Mouse (Mus musculus) 416B (cell line): Measurements from ENCODE around the gene Pcgf2.
A peak's percentile ranks its signal among the peaks of the same experiment; 100 is the strongest.
"Not testable (repeated sequence)": the region's sequence is repeated elsewhere in the genome, so short reads cannot be mapped to it uniquely, and the experiment has no call there.

ENCODE experiments used
- DNase-seq: peaks from one replicate; pipeline ENCODE4 v3.0.0; 2011; ENCODE audit warnings: low read depth

The Pcgf2 gene

DNA sequence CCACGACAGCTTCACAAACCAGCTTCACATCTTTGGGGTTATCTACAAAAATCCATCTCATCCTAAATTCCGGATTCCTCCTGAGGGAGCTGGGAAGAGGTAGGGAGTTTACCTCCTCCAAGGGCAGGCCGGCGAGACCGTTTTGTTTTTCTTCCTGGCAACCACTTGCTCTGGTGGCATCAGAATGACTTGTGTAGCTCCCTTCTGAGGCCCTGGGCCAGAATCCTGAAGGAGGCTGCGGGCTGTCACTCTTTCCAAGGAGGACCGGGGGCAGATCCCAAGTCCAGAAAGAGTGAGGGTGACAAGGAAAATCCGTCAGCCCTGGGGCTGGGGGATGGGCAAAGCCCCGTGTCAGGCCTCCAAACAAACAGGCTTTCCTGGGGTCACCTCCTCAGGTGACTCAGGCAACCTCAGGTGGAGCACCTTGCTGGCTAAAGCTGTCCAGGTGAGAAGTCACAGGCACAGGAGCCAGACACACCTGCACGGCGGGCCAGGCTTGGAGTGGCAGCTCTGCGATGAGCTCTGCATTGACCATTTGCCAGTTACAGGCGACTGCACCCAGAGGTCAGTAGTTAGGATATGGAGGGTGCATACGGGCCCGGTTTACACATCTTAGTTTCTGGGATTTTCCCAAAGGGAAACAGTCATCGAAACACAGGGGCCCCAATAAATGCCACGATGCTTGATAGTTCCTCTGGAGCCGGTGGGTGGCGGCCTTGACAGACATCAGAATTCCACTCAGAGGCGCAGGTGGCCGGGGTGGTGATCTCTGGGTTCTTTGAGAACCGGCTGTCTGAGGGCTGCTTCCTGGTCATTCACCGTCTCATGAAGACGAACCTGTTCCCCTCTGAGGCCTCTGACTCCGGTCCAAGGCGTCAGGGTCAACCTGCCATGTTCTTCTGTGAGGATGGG is 17.3 kb upstream of the Pcgf2 start:
- no peak for DNase-seq

DNA sequence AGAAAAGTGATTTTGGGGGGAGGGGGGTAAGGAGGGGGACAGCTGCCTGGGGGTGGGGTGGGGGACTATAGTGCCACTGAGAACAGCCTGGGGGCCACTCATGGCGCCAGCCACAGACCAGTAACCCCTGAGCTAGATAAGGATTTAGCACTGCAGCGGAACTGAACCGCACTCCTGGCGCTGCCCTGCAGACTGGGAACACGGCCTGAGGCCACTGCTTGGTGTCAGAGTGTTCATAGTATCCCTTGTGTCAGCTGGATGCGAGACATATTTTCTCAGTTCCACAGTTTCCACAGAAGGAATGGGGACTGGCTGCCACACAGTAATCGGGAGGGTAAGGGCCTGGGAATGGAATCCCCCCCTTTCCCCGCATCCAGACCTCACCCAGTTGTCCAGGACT is 15.7 kb upstream of the Pcgf2 start:
- DNase-seq = no peak

DNA sequence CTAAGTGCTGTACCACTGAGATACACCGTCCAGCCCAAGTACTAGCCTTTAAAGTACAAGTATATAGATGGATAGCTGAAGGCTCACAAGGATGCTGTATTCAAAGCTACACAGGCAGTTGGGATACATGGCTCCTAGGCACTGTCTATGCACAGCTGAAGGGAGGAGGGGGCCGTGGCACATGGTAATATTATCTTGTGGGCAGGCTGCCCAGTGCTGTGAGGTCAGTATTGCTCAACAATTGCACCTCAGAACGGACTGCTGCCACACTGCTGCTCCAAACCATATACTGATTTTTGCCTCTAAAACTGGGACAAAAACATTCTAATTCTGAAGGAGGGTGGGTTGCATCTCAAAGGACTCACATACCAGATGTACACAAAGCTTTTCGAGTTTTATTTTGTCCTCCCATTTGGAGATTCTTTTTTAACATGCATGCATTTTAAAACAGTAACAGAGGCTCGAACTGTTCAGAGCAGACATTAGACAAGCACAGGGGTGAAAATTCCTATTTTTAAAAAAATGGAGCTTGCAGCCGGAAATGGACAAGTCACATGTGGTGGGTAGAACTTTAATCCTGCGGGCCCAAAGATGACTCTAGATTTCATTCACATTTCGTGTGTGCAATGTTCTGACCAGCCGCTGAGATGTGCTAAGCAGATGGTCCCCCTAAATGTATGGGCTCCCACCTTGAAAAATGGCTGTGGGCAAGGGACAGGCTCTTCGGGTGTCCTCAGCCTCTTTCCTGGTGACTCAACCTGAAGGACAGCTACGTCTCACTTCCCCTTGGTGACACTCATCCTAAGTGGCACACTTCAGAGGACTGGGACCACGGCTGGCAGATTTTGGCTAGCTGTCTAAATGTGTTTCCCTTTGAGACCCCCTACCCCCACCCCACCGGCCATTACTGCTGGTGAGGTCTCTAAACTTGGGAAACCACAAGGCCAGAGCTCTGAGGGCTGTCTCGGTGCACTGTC is 14.8 kb upstream of the Pcgf2 start:
- peak; percentile 89 for DNase-seq

DNA sequence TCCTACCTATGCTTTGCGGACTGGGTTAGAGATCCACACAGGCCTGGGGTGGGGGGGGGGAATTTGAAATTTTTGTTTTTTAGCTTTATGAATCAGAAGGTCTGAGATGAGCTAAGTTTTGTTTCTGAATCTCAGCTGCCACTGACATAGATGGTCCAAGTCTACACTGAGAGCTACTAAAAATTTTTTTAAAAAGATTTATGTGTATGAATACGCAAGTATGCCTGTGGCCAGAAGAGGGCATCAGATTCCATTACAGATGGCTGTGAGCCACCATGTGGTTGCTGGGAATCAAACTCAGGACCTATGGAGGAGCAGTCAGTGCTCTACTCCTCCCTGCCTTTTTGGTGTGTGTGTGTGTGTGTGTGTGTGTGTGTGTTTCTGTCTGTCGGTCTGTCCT is 14.1 kb upstream of the Pcgf2 start:
- peak; percentile 57 for DNase-seq

DNA sequence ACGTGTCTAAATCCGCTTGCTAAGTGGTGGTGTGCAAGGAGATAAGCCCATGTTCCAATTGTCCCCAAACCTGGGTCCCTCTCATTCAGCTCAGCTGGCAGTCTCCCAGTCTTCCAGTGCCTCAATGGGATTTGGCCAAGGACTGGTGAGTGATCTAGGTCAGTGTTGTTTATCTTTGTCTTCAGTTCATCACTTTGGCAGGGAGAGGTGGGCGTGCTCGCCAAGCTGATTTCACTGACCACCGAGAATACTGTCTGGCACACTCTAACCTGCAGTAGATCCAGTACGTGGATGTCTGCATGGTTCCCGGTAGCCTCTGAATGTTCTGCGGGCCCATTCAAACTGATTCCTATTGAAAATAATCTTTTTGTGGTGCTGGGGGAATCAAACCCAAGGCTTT is 13.6 kb upstream of the Pcgf2 start:
- DNase-seq = no peak

DNA sequence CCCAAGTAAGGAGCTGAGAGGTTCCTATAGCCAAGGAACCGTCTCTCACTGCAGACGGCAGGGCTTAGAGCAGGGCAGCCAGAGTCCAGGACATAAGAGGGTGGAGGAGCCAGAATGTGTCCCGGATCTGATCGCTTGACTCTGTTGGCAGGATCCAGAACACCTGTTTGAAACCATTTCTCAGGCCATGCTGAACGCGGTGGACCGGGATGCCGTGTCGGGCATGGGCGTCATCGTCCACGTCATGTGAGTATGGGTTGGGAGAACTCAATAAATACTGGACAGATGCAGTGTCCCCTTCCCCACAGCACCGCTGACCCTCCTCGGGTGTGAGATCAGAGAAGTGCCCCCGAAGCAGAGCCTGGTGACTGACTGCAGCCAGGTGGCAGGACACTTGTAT is 12.0 kb upstream of the Pcgf2 start:
- DNase-seq = no peak

DNA sequence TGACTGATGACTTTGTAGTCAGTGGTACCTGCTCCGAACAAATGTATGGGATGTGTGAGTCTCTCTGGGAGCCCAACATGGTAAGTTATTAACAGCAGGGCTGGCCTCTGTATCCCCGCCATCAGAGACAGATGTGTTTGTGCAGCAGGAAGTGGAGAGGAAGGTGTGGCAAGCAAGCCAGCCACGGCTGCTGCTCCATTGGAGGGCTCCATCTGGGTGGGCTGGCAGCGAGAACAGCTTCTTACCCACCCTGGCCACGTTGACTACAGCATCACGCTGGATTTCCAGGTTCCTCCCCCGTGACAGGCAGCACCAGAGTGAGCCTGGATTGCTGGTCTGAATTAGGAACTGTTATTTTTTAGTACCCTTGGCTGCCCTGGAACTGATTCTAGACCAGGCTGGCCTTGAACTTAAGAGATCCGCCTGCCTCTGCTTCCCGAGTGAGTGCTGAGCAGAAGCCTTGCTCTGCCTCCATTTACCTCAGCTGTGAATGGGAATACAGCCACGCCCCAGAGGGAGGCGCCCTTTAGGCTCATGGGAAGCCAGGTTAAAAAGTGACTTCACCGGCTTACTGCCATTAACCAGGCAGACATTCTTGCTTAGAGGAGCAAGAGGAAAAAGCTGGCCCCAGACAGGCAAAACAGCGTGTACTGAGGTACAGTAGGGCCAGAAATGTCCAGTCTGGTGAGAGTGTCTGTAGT is 11.1 kb upstream of the Pcgf2 start:
- peak; percentile 54 for DNase-seq

DNA sequence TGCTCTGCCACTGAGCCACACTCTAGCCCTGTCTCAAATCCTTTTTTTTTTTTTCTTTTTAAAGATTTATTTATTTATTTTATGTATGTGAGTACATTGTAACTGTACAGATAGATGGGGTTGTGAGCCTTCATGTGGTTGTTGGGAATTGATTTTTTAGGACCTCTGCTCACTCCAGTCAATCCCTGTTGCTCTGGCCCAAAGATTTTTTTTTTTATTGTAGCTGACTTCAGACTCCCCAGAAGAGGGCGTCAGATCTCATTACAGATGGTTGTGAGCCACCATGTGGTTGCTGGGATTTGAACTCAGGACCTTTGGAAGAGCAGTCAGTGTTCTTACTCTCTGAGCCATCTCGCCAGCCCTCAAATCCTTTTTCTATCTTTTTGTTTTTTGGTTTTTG is 9.8 kb upstream of the Pcgf2 start:
- not testable (repeated sequence) for DNase-seq

DNA sequence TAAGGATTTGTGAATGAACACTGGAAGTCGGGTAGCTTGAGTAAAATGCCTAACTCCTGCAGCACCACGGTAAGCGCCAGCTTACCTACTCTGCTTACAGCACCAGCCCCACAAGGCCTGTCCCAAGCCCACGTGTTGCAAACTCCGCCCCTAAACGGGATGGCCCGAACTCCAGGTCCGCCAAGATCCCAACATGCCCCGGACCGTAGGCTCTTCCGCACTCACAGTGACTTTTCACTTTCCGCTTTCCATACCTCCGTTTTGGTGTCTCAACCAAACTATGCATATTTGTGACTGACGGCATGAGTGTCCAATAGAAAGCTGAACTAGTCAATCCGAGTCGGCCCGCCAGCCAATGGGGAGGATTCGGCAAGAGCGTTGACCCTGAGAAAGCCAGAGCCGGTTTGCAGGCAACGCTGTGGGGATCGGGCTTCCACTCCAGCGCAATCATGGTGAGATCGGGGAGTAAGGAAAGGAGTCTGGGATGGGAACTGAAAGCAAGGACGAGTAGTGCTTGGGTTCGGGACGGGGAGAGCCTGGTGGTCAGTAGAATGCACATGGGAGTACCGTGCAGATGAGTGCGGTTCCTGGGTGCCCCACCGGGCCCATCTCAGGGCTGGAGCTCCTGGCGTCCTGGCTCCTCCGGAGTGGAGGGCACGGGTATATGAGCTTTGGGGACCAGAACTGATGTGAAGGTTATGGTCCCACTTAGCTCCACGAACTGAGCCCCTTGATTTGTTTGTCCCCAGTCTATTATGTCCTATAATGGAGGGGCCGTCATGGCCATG is 2.9 kb upstream of the Pcgf2 start, which contains the start of gene Psmb3:
Gene Psmb3, plus strand, starts transcription at position 361 of the 788 bp plus-strand sequence.
- DNase-seq = peak; percentile 100

DNA sequence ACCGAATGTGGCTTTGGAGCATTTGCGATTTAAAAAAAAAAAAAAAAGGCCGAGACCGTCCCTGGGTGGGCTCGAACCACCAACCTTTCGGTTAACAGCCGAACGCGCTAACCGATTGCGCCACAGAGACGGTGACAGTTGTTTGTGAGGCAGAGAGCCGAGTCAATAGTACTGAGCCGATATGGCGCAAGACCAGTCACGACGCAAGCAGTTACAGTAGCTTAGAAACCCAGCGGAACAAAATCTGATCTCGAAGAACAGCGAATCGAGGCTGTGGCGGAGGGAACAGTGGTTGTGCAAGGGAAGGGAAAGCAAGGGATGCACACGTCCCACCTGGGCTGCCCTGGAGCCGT is 2.1 kb upstream of the Pcgf2 start:
- DNase-seq = peak; percentile 93

DNA sequence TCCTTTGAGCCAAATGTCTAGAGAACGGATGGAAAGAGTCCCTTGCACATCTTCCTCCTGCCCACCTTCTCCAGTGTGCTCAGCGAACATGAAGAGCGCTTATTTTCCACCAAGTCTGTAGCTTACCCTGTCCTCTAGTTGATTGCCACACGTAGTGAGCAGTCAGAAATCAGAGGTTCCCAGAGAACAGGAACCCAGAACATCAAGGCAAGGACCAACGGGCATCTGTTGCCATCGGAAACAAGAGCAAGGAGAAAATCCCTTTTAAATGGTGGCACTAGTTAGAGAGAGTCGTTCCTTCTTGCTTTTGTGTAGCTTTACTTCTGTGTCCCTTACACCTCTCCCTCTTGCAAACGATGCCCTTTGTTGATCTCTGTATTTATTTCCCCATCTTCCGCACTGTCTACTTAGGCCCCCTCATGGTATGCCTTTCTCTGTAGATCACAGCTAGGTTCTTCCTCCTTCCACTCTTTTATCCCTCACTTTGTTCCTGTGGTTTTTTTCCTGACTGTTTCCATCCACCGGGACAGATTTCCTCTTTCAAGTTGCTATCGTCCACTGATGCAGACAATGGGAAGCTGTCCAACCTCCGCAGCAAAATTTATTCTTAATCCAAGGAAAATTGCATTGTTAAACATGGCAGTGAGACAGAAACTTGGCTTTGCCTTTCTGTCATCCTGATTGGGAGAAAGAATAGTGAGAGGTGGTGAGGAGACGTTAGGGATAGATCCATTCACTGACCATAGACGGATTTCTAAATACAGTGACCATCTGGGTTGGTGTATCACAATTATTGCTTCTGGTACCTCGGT is 1.5 kb upstream of the Pcgf2 start:
- DNase-seq = peak; percentile 43

DNA sequence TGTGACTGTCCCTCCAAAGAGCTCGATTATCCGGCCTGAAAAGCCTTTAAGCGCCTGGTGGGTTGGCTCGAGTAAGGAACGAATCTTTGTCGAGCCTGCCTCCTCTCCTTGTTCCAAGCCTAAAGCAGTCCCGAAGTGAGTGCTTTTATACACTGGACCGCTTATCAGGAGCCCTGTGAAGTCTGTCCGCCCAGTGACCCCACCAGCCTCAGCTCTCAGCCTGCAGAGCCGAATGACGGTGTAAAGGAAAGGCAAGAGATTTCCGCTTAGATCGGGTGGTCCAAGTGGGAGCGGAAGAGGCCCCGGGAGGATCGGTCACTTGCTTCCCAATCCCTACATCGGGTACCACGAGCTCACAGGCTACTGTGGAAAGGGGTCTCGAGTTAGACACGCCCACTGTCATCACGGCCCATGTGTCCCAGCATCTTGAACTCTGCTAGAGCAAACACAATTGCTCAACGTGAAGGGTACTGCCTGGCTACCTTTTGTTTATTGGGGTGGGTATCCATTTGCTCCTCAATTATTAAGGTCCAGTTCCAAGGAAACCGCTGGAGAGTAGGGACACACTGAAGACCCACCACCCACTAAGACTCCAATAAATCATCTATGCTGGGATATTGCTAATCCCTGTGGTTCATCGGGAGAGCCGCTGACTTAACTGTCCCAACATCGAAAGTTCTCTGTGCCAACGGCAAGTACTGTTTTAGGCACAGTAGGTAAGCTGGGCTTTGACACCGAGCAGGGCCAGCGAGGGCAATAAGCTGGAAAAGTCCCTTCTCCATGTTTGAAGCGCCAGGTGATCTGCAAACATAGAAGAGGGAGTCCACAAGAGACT is 666 bp upstream of the Pcgf2 start:
- DNase-seq = peak; percentile 62

DNA sequence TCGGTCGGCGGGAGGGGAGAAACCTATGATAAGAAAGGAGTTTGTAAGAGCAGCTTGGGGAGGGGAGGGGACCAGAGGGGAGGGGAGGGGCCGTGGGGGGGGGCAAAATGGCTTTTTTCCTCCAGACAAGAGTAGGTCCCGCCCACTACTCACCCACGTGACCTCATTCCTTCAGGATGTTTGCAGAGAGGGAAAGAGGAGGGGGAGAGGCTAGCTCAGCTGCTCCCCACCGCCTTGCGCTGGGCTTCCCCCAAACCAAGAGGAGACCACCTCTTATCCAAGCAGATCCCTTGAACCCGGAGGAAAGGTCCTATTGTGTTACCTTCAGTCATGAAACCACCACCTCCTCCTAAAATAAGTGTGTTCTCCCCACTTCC is 683 bp downstream of the Pcgf2 start:
- DNase-seq = peak; percentile 95

DNA sequence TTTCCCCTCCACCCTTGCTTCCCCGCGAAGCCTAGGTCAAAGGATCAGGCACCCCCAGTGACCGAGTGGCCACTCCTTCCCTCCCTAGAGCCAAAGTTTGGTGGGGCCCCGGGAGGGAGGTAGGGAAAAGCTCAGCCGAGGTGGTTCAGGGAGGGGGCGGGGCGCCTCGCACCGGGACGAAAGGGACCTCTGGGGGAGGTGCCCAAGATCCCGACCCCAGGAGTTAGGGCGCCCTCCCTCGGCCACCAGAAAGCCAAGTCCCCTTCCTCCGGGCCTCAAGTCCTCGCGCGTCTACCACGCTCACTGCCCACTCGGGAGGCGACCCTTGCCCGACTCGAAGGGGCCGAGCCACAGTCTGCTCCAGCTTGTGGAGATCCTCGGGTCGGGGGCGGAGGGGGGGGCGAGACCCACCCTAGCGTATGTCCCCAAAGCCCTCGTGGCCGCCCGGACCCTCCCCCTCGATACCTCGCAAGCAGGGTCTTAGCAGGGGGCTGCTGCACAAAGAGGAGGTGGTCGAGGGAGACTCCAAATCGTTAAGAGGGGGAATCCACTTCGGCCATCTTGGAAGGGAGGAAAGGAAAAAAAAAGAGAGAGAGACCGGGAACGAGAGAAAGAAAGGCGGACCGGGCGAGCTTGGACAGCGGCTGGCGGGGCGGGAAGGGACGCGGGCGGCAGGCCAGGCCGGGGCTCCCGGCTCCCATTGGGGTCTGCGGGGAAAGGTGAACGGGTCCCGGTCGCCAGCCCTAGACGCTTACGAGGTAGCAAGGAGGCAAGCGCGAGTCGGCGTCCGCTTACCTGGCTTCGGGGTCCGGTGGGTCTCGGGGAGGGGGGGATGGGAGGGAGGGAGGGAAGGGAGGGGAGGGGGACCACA is 1.3 kb downstream of the Pcgf2 start:
- DNase-seq = peak; percentile 84

DNA sequence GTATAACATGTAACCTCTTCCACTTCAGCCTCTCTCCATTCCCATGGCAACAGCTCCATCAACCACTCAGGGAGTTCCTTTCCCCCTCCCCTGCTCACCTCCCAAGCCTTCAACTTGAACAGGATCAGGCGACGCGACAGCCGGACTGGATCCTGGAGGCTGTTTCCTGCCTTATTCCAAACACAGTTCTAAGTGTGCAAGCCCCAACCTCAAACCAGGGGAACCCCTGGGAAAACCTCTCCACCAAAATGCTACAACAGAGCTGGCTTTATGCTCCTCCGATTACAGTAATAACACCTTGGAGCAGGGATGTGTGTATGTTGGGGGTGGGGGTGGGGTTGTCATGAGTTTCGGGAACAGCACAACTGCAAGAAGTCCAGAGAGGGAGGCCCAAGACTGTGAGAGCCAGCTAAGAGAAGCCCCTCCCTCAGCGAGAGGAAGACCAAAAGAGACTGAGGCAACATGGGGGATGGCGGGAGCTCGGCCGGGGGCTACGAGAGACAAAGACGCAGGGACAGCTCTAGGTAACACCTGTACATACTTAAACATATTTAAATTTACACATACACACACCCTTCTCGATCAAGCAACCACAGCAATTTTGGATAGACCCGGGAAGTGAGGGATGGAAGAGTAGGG is 2.3 kb downstream of the Pcgf2 start:
- DNase-seq = no peak

DNA sequence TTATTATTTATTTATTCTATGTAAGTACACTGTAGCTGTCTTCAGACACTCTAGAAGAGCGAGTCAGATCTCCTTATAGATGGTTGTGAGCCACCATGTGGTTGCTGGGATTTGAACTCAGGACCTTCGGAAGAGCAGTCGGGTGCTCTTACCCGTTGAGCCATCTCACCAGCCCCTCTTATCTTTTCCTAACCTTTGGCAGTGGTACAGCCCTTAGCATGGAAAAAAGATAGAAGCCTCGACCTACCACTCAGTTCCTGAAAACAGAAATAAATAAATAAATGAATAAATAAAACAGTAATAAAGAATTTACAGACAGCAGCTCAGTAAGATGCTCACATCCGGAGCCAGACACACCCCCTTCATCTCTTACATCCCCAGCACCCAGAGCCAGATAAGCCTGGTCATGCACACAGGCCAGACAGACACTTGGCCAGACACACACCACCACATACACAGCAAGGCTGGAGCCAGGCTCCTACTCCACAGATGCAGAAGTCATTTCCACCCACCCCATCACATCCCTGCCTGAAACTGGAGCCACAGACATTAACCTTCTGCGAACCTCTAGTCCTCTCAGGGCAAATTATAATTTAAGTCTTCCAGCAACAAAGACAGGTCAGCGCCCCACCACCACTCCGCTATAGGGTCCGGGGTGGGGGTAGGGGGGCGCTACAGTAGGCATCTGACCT is 3.0 kb downstream of the Pcgf2 start:
- DNase-seq = no peak

DNA sequence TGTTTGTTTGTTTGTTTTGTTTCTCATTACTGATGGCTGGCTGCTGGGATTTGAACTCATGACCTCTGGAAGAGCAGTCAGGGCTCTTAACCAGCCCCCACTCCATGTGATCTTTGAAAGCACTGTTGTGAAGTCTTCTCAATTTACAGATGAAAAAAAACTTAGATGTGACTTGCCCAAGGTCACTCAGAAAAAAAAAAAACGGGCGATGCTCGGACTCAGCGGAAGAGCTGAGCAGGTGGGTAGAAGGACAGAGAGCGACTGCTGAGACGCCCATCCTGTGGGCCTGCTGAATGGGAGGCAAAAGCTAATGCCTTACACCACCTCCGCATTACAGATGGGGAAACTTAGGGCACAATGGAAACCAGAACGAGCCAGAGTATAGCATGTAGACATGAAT is 3.6 kb downstream of the Pcgf2 start:
- no peak for DNase-seq
